Mouse (Mus musculus) lung, embryonic 14.5 days (tissue): ENCODE measurements at regions not wholly inside any gene's neighbourhood (a gene's known extent, or its start where the extent isn't known, plus 50 kb on each side); places are given as distances from the start of the nearest gene placed in this dataset.
"Not testable (repeated sequence)": the region's sequence is repeated elsewhere in the genome, so short reads cannot be mapped to it uniquely, and the experiment has no call there.

ENCODE experiments used
- ATAC-seq: fragments of 200-750 bp; cut with Nextera tagmentation; 2 replicates; pipeline ENCODE4 v1.8.0; 2017; ENCODE audit warnings: mild to moderate bottlenecking, moderate TSS enrichment, moderate library complexity; ENCODE audit not compliant: insufficient read depth
- DNase-seq: peaks from one replicate; pipeline ENCODE4 v3.0.0-alpha.2; 2015
- H3K27ac ChIP-seq: fragments of 300-500 bp; sonication (generic); 2 replicates; pipeline ENCODE4 v1.5.1; 2014; ENCODE audit warnings: low read depth, mild to moderate bottlenecking, moderate library complexity
- H3K27me3 ChIP-seq: fragments of 300-500 bp; sonication (generic); 2 replicates; pipeline ENCODE4 v1.6.1; 2014; ENCODE audit warnings: low read length, control low read depth; ENCODE audit not compliant: insufficient read depth
- H3K36me3 ChIP-seq: fragments of 300-500 bp; sonication (generic); 2 replicates; pipeline ENCODE4 v1.6.1; 2014; ENCODE audit warnings: control low read depth; ENCODE audit not compliant: insufficient read depth
- H3K4me1 ChIP-seq: fragments of 300-500 bp; sonication (generic); 2 replicates; pipeline ENCODE4 v1.6.1; 2014; ENCODE audit warnings: antibody characterized with exemption, control low read depth; ENCODE audit not compliant: insufficient read depth
- H3K4me2 ChIP-seq: fragments of 300-500 bp; sonication (generic); 2 replicates; pipeline ENCODE4 v1.6.1; 2014; ENCODE audit warnings: mild to moderate bottlenecking
- H3K4me3 ChIP-seq: fragments of 300-500 bp; sonication (generic); 2 replicates; pipeline ENCODE4 v1.5.1; 2014; ENCODE audit warnings: low read depth, low read length
- H3K9ac ChIP-seq: fragments of 300-500 bp; sonication (generic); 2 replicates; pipeline ENCODE4 v1.6.1; 2014
- H3K9me3 ChIP-seq: fragments of 300-500 bp; sonication (generic); 2 replicates; pipeline ENCODE4 v1.6.1; 2016; ENCODE audit warnings: low read depth, low read length, control low read depth
- CTCF ChIP-seq: IDR thresholded peaks from 2 replicates; pipeline ENCODE4 v1.5.1; 2016; ENCODE audit warnings: antibody characterized with exemption, low read depth
- WGBS: fragments of 180-500 bp; shearing (Covaris S2); extraction: QIAGEN DNeasy Blood & Tissue Kit; methylation state at CpG from one replicate; pipeline ENCODE4 v1.1.7; 2014; 5-methylcytosine and 5-hydroxymethylcytosine counted together

- WGBS = no CpG with 5 or more reads among the region's 1 CpGs
Measured at GRCm38 (mm10) chr14:53757095-53757494, 496.8 kb downstream of the Dad1 start.

GRCm38 (mm10) chr14:53750703-53751441 is 503.0 kb downstream of the Dad1 start:
- H3K9me3 ChIP-seq = no peaks in the 10 kb centered on the region
- H3K36me3 ChIP-seq = no peaks in the 10 kb centered on the region
- H3K9ac ChIP-seq = no peak overlapping the region
- H3K27me3 ChIP-seq = no peaks in the 10 kb centered on the region
- H3K27ac ChIP-seq = no peak overlapping the region
- H3K4me3 ChIP-seq = no peak overlapping the region
- H3K4me1 ChIP-seq = no peaks in the 10 kb centered on the region
- no peak overlapping the region for H3K4me2 ChIP-seq
- TF ChIP-seq CTCF = no peak
- ATAC-seq = no peak
- WGBS = 42% methylated on average over 4 of the region's 4 CpGs
- no peak for DNase-seq

More at GRCm38 (mm10) chr14:53757095-53757494, 496.8 kb downstream of the Dad1 start:
- H3K4me3 ChIP-seq, H3K4me1 ChIP-seq, H3K9ac ChIP-seq, H3K9me3 ChIP-seq, H3K36me3 ChIP-seq, H3K27ac ChIP-seq, ATAC-seq, DNase-seq, H3K4me2 ChIP-seq, H3K27me3 ChIP-seq: not testable (repeated sequence)

DNA sequence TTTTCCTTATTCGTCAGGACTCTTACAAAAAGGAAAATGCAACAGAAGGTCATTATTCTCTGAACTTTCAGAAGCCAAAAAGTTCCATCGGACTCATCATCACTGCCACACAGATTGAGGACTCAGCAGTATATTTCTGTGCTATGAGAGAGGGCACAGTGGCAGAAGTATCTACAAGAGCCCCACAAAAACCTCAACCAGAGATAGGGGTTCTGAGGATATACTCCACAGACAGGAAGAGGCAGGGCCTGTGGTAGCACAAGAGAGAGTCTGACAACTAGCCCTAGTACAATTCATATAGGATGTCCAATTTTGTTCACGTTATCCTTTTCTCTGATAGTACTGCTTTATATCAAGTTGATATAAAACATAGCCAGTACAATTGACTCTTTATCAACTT is 510.4 kb downstream of the Dad1 start:
- not testable (repeated sequence) for H3K27ac ChIP-seq, H3K36me3 ChIP-seq, H3K4me3 ChIP-seq, ATAC-seq, H3K27me3 ChIP-seq, H3K4me2 ChIP-seq, H3K9ac ChIP-seq, H3K9me3 ChIP-seq, DNase-seq, H3K4me1 ChIP-seq
- WGBS = 82% methylated on average over 3 of the region's 3 CpGs

GRCm38 (mm10) chr14:53742864-53743263 is 511.0 kb downstream of the Dad1 start:
- not testable (repeated sequence) for H3K4me3 ChIP-seq, H3K27me3 ChIP-seq, H3K4me1 ChIP-seq, H3K4me2 ChIP-seq, H3K27ac ChIP-seq, H3K9ac ChIP-seq, DNase-seq, ATAC-seq, H3K9me3 ChIP-seq, H3K36me3 ChIP-seq
- whole genome bisulfite sequencing = 73% methylated on average over 2 of the region's 2 CpGs

- not testable (repeated sequence) for H3K4me2 ChIP-seq, H3K9me3 ChIP-seq, H3K27me3 ChIP-seq, H3K27ac ChIP-seq, ATAC-seq, H3K9ac ChIP-seq, H3K4me3 ChIP-seq, H3K36me3 ChIP-seq, H3K4me1 ChIP-seq
- WGBS = 41% methylated on average over 4 of the region's 4 CpGs
- peak; percentile 56 for DNase-seq
- TF ChIP-seq CTCF = peak; percentile 70
Measured at GRCm38 (mm10) chr14:53741246-53741645, 512.7 kb downstream of the Dad1 start.

DNA sequence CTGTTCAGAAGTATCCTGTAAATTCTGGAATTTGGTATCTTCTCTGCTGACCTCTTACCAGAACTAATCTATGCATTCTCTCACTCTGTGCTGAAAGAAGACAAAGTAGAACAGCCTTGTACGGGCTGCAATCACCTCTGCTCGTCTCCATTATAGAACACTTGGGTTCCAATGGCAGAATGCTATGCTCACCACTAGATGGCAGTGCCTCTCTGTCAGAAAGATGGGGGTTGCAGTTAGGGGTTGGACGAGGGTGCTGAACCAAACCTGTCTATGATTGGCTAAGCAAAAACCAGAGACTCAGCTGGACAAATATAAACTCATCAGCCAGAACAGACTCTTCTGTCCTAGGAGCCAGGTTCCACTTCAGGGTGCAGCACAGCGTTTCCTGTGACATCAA is 515.9 kb downstream of the Dad1 start:
- not testable (repeated sequence) for H3K9me3 ChIP-seq, H3K27me3 ChIP-seq, H3K36me3 ChIP-seq, H3K4me3 ChIP-seq, H3K27ac ChIP-seq, H3K4me1 ChIP-seq, H3K4me2 ChIP-seq, H3K9ac ChIP-seq
- TF ChIP-seq CTCF = peak; percentile 66
- DNase-seq (peak; percentile 7), ATAC-seq (peak; percentile 31; the same call in 1 of the 2 replicates)
- WGBS = 25% methylated on average over 4 of the region's 4 CpGs

- not testable (repeated sequence) for H3K9ac ChIP-seq, H3K4me3 ChIP-seq, DNase-seq, H3K9me3 ChIP-seq, H3K36me3 ChIP-seq, H3K4me2 ChIP-seq, H3K4me1 ChIP-seq, ATAC-seq, H3K27me3 ChIP-seq, H3K27ac ChIP-seq
- WGBS = 47% methylated on average over 4 of the region's 4 CpGs
Measured at GRCm38 (mm10) chr14:53736274-53736673, 517.6 kb downstream of the Dad1 start.

DNA sequence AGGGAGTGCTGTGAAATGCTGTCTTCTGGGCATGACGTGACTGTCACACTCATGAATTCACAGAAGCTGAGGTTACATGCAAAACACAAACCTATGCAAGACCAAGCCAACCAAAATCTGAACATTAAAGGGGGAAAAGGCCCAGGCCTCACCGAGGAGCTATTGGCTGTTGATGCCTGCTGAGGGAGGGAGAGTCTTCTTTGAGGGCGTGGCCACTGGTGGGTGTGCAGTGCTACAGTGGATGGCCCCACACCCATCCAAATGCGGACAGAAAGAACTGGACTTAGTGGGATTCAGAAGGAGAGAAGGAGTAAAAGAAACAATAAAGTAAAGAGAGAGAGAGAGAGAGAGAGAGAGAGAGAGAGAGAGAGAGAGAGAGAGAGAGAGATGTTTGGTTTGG is 522.3 kb downstream of the Dad1 start:
- H3K4me2 ChIP-seq, H3K4me1 ChIP-seq, H3K4me3 ChIP-seq, DNase-seq, H3K9me3 ChIP-seq, H3K27me3 ChIP-seq, H3K36me3 ChIP-seq, H3K9ac ChIP-seq, ATAC-seq, H3K27ac ChIP-seq: not testable (repeated sequence)
- no CpG with 5 or more reads among the region's 4 CpGs for WGBS

DNA sequence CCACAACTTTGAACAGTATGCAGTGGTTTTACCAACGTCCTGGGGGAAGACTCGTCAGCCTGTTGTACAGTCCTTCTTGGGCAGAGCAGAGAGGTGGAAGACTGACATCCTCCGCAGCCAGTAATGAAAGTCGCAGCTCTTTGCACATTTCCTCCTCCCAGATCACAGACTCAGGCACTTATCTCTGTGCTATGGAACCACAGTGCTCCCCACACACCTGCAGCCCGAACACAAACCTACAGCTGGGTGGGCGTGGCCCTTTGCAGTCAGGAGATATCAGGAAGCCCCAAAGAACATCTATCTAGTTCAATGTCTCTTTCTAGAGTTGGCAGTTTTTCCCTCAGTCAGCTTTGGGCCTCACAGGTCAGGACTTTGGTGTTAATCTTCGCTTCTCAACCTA is 524.0 kb downstream of the Dad1 start:
- H3K9me3 ChIP-seq, H3K27me3 ChIP-seq: not testable (repeated sequence)

DNA sequence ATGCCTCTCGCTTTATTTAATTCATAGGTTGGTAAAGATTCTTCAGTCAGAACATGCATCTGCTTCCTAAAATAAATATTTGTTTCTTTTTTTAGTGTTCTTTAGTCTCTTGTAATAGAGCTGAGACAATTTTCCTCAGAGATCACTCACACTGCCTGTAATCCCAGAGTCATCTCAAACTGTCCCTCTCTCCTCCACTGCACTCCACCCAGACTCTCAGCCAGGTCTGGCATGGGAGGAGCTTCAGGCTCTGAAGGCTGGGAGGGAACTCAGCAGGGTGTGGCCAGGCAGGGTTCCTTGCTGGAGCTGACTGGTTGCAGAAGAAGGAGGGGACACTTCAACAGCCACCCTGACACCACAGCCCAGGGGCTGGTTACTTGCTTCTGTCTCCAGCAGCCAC is 524.8 kb downstream of the Dad1 start:
- not testable (repeated sequence) for H3K4me1 ChIP-seq, DNase-seq, H3K27me3 ChIP-seq, H3K9me3 ChIP-seq, H3K36me3 ChIP-seq, ATAC-seq, H3K9ac ChIP-seq, H3K4me3 ChIP-seq, H3K4me2 ChIP-seq, H3K27ac ChIP-seq
- WGBS = no CpG with 5 or more reads among the region's 1 CpGs

More for the DNA sequence above, 524.0 kb downstream of the Dad1 start:
- not testable (repeated sequence) for H3K27ac ChIP-seq, DNase-seq, H3K9ac ChIP-seq, ATAC-seq, H3K36me3 ChIP-seq, H3K4me2 ChIP-seq, H3K4me3 ChIP-seq, H3K4me1 ChIP-seq
- WGBS = 60% methylated on average over 1 of the region's 7 CpGs

GRCm38 (mm10) chr14:53726914-53727313 is 527.0 kb downstream of the Dad1 start:
- not testable (repeated sequence) for DNase-seq, H3K9ac ChIP-seq, H3K36me3 ChIP-seq, H3K9me3 ChIP-seq, ATAC-seq, H3K4me1 ChIP-seq, H3K27me3 ChIP-seq, H3K27ac ChIP-seq, H3K4me2 ChIP-seq, H3K4me3 ChIP-seq
- 28% methylated on average over 2 of the region's 4 CpGs for WGBS
